Mouse (Mus musculus): ENCODE data around the gene Olfr876.

- TF ChIP-seq HCFC1 (IDR thresholded peaks at IDR 0.05; ENCODE audit: borderline replicate concordance, insufficient read depth, low read length) (no peak), ZNF384 (IDR thresholded peaks at IDR 0.05; ENCODE audit: low read depth, low read length) (no peak)
These were observed 776 bp upstream of the Olfr876 start for GRCm38 (mm10) chr9:37802055-37802454.
